Mouse (Mus musculus): ENCODE data around the gene Crtc3.

DNA sequence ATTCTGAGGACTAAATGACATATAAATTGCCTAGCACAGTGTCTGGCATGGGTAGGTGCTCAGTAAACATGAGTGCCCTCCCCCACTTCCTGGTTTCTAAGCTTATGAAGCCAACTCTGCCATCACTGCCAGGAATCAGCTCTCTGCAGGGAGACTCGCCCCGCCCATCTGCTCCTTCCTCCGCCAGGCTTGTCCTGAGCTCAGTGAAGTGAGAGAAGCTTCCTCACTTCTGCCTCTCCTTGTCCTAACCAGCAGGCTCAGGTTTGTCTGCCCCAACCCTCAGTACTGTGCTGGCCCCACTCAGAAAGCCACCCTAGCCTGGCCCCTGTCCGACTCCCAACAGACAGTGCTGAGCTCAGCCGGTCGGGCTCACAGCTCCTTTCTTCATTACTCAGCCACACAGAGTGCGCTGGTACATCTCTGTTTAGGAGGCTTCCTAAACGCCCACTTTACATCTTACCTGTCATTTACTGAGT lies 59.9 kb downstream of the Crtc3 start:
- TF ChIP-seq POLR2A (IDR thresholded peaks at IDR 0.05; ENCODE audit: insufficient read depth, low read depth, low read length) (no peak), CTCF (IDR thresholded peaks at IDR 0.05; ENCODE audit: insufficient read depth, low read depth, low read length) (no peak)

Measured in olfactory bulb, adult 2 months (tissue).